Mouse (Mus musculus) neural tube, embryonic 12.5 days (tissue): ENCODE data around the gene Actg2. TPM values are rescaled to one million over a fixed set of nuclear protein-coding genes. Genes with fewer than 3 reads are reported as not detected.

Experiments used
- ATAC-seq: fragments of 200-750 bp; cut with Nextera tagmentation; 2 replicates; pipeline ENCODE4 v1.8.0; 2017; ENCODE audit warnings: low read depth, mild to moderate bottlenecking, moderate TSS enrichment, moderate library complexity; ENCODE audit not compliant: low FRiP score
- H3K27ac ChIP-seq: fragments of 300-500 bp; sonication (generic); 2 replicates; pipeline ENCODE4 v1.5.1; 2016
- H3K27me3 ChIP-seq: fragments of 300-500 bp; sonication (generic); replicated peaks from 2 replicates; pipeline ENCODE4 v1.6.1; 2016; ENCODE audit warnings: mild to moderate bottlenecking
- H3K36me3 ChIP-seq: fragments of 300-500 bp; sonication (generic); 2 replicates; pipeline ENCODE4 v1.6.1; 2016; ENCODE audit warnings: mild to moderate bottlenecking
- H3K4me1 ChIP-seq: fragments of 300-500 bp; sonication (generic); 2 replicates; pipeline ENCODE4 v1.6.1; 2016
- H3K4me2 ChIP-seq: fragments of 300-500 bp; sonication (generic); replicated peaks from 2 replicates; pipeline ENCODE4 v1.6.1; 2016; ENCODE audit warnings: mild to moderate bottlenecking
- H3K4me3 ChIP-seq: fragments of 300-500 bp; sonication (generic); 2 replicates; pipeline ENCODE4 v1.5.1; 2016
- H3K9ac ChIP-seq: fragments of 300-500 bp; sonication (generic); 2 replicates; pipeline ENCODE4 v1.6.1; 2016; ENCODE audit warnings: mild to moderate bottlenecking
- H3K9me3 ChIP-seq: fragments of 300-500 bp; sonication (generic); 2 replicates; pipeline ENCODE4 v1.6.1; 2016; ENCODE audit warnings: mild to moderate bottlenecking
- WGBS: fragments of 180-500 bp; shearing (Covaris S2); methylation state at CpG from one replicate; pipeline ENCODE4 v1.1.7; 2016; 5-methylcytosine and 5-hydroxymethylcytosine counted together
- polyA plus RNA-seq: library from polyadenylated mRNA; unstranded; fragments of >200 nt; fragmentation: Nextera tagmentation; extraction: Ambion mirVana; gene quantifications from 2 replicates; pipeline ENCODE4 v1.2.1, GENCODE M21; 2016

The Actg2 gene
- polyA plus RNA-seq, 1 experiment from 2014 or later: 1.3 TPM

- no peak for ATAC-seq
- H3K9ac ChIP-seq: no peak overlapping the region
- H3K4me2 ChIP-seq: no peak overlapping the region
- H3K4me3 ChIP-seq: no peak overlapping the region
- H3K9me3 ChIP-seq: no peaks in the 10 kb centered on the region
- WGBS: 30% methylated on average over 5 of the region's 5 CpGs
- no peak overlapping the region for H3K27ac ChIP-seq
- no peaks in the 10 kb centered on the region for H3K4me1 ChIP-seq
- peaks cover 46% of the 10 kb centered on the region for H3K36me3 ChIP-seq
- no peaks in the 10 kb centered on the region for H3K27me3 ChIP-seq
Observed at GRCm38 (mm10) chr6:83548346-83548745, 12.3 kb upstream of the Actg2 start.

- 84% methylated on average over 3 of the region's 3 CpGs for WGBS
- H3K4me2 ChIP-seq: no peak overlapping the region
- no peaks in the 10 kb centered on the region for H3K4me1 ChIP-seq
- H3K27ac ChIP-seq: no peak overlapping the region
- no peak overlapping the region for H3K9ac ChIP-seq
- ATAC-seq: no peak
- H3K4me3 ChIP-seq: no peak overlapping the region
- no peaks in the 10 kb centered on the region for H3K27me3 ChIP-seq
- H3K9me3 ChIP-seq: no peaks in the 10 kb centered on the region
- H3K36me3 ChIP-seq: peaks cover 34% of the 10 kb centered on the region
Observed at GRCm38 (mm10) chr6:83545778-83546177, 9.7 kb upstream of the Actg2 start.

- no peak overlapping the region for H3K4me3 ChIP-seq
- no peaks in the 10 kb centered on the region for H3K4me1 ChIP-seq
- H3K9me3 ChIP-seq: no peaks in the 10 kb centered on the region
- ATAC-seq: no peak
- H3K27me3 ChIP-seq: no peaks in the 10 kb centered on the region
- peaks cover 26% of the 10 kb centered on the region for H3K36me3 ChIP-seq
- WGBS: 79% methylated on average over 11 of the region's 11 CpGs
- no peak overlapping the region for H3K9ac ChIP-seq
- no peak overlapping the region for H3K27ac ChIP-seq
- no peak overlapping the region for H3K4me2 ChIP-seq
Observed at GRCm38 (mm10) chr6:83541756-83542456, 5.8 kb upstream of the Actg2 start.

GRCm38 (mm10) chr6:83540017-83540416, 4.0 kb upstream of the Actg2 start:
- Histone ChIP-seq H3K27me3 (no peaks in the 10 kb centered on the region), H3K36me3 (peaks cover 7% of the 10 kb centered on the region), H3K4me3 (no peak overlapping the region), H3K4me1 (no peaks in the 10 kb centered on the region), H3K9me3 (no peaks in the 10 kb centered on the region), H3K4me2 (no peak overlapping the region), H3K27ac (no peak overlapping the region), H3K9ac (no peak overlapping the region)
- WGBS: 53% methylated on average over 4 of the region's 4 CpGs
- no peak for ATAC-seq

DNA sequence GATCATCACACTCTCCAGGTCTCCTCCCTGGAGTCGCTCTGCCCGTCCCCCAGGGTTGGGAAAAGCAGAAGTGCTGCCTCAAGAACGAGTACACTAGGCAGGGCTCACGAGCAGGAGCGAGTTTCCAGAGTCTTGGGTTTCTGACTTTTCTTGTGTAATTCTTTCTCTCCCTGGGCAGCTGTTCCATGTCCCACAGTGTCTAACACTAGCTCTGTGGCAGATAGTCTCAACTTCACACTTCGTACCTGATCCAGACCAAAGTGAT, 662 bp upstream of the Actg2 start:
- no peak for ATAC-seq

GRCm38 (mm10) chr6:83532608-83533007, 3.5 kb downstream of the Actg2 start:
- no peaks in the 10 kb centered on the region for H3K27me3 ChIP-seq
- ATAC-seq: no peak
- H3K9ac ChIP-seq: no peak overlapping the region
- no peaks in the 10 kb centered on the region for H3K36me3 ChIP-seq
- no peak overlapping the region for H3K4me2 ChIP-seq
- H3K27ac ChIP-seq: no peak overlapping the region
- no peak overlapping the region for H3K4me3 ChIP-seq
- 83% methylated on average over 2 of the region's 2 CpGs for WGBS
- H3K4me1 ChIP-seq: no peaks in the 10 kb centered on the region
- no peaks in the 10 kb centered on the region for H3K9me3 ChIP-seq

More for the DNA sequence above, 662 bp upstream of the Actg2 start:
- 51% methylated on average over 6 of the region's 6 CpGs for WGBS
- Histone ChIP-seq H3K27me3 (no peaks in the 10 kb centered on the region), H3K4me1 (no peaks in the 10 kb centered on the region), H3K9me3 (no peaks in the 10 kb centered on the region), H3K4me3 (no peak overlapping the region), H3K4me2 (no peak overlapping the region), H3K27ac (no peak overlapping the region), H3K9ac (no peak overlapping the region), H3K36me3 (no peaks in the 10 kb centered on the region)

GRCm38 (mm10) chr6:83523194-83523593, 12.9 kb downstream of the Actg2 start:
- H3K4me3 ChIP-seq: no peak overlapping the region
- no peak for ATAC-seq
- H3K4me1 ChIP-seq: no peaks in the 10 kb centered on the region
- H3K36me3 ChIP-seq: no peaks in the 10 kb centered on the region
- no peaks in the 10 kb centered on the region for H3K9me3 ChIP-seq
- 69% methylated on average over 6 of the region's 6 CpGs for WGBS
- H3K9ac ChIP-seq: no peak overlapping the region
- H3K27ac ChIP-seq: no peak overlapping the region
- H3K4me2 ChIP-seq: no peak overlapping the region
- H3K27me3 ChIP-seq: no peaks in the 10 kb centered on the region

GRCm38 (mm10) chr6:83521784-83522183, 14.3 kb downstream of the Actg2 start:
- ATAC-seq: no peak

DNA sequence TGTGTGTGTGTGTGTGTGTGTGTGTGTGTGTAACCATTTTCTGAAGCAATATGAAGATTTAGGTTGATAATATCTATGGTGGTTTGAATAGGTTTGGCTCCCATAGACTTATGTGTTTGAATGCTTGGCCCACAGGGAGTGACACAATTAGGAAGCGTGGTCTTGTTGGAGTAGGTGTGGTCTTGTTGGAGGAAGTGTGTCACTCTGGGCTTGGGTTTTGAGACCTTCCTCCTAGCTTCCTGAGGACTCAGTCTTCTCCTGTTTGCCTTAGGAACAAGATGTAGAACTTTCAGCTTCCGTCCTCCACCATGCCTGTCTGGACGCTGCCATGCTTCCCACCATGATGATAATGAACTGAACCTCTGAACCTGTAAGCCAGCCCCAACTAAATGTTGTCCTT, 17.4 kb downstream of the Actg2 start:
- no peaks in the 10 kb centered on the region for H3K4me1 ChIP-seq
- 94% methylated on average over 3 of the region's 3 CpGs for WGBS
- no peaks in the 10 kb centered on the region for H3K36me3 ChIP-seq
- H3K9me3 ChIP-seq: no peaks in the 10 kb centered on the region
- no peak overlapping the region for H3K4me3 ChIP-seq
- no peak for ATAC-seq
- no peaks in the 10 kb centered on the region for H3K27me3 ChIP-seq
- H3K9ac ChIP-seq: no peak overlapping the region
- H3K4me2 ChIP-seq: no peak overlapping the region
- H3K27ac ChIP-seq: no peak overlapping the region

More at GRCm38 (mm10) chr6:83521784-83522183, 14.3 kb downstream of the Actg2 start:
- Histone ChIP-seq H3K9me3 (no peaks in the 10 kb centered on the region), H3K27ac (no peak overlapping the region), H3K4me3 (no peak overlapping the region), H3K9ac (no peak overlapping the region), H3K4me2 (no peak overlapping the region), H3K36me3 (no peaks in the 10 kb centered on the region), H3K4me1 (no peaks in the 10 kb centered on the region), H3K27me3 (no peaks in the 10 kb centered on the region)
- 74% methylated on average over 6 of the region's 6 CpGs for WGBS

DNA sequence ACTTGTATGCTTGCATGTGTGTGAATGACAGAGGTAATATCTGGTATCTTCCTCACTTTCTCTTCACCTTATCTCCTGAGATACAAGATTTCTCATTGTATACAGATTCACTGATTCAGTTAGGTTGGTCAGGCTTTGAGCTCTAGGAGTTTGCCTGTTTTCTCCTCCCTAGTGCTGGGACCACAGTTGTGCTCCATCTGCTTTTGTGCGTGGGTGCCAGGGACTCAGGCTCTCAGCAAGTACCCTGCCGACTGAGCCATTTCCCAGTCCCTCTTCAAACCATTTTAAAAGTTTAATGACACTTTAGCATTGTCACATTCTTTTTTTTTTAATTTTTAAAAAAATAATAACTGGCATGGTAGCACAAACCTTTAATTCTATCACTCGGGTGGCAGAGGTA, 20.9 kb downstream of the Actg2 start:
- Histone ChIP-seq H3K9me3 (no peaks in the 10 kb centered on the region), H3K4me1 (no peaks in the 10 kb centered on the region), H3K27me3 (no peaks in the 10 kb centered on the region), H3K27ac (no peak overlapping the region), H3K36me3 (no peaks in the 10 kb centered on the region), H3K9ac (no peak overlapping the region), H3K4me3 (no peak overlapping the region), H3K4me2 (no peak overlapping the region)
- no peak for ATAC-seq
- 68% methylated on average over 3 of the region's 3 CpGs for WGBS

DNA sequence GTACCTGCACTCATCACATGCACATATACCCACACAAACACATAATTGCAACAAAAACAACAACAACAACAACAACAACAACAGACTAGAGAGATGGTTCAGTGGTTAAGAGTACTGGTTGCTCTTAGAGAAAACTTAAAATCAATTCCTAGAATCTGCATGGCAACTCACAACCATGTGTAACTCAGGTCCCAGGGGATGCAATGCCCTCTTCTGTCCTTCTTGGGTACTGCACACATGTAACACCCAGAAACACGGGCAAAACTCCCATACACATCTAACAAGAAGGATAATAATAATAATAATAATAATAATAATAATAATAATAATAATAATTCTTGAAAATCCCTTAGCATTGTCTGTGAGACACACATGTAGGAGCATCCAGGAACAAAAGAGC, 23.6 kb downstream of the Actg2 start:
- H3K27me3 ChIP-seq: no peaks in the 10 kb centered on the region
- H3K27ac ChIP-seq: no peak overlapping the region
- 0 out of 2 replicates have a peak, but pooled peaks cover under 1% of the 10 kb centered on the region for H3K4me1 ChIP-seq
- no peaks in the 10 kb centered on the region for H3K36me3 ChIP-seq
- WGBS: 17% methylated on average over 1 of the region's 1 CpGs
- no peak overlapping the region for H3K9ac ChIP-seq
- no peak overlapping the region for H3K4me3 ChIP-seq
- no peak for ATAC-seq
- no peaks in the 10 kb centered on the region for H3K9me3 ChIP-seq
- no peak overlapping the region for H3K4me2 ChIP-seq

- 73% methylated on average over 2 of the region's 2 CpGs for WGBS
- no peak for ATAC-seq
- H3K4me3 ChIP-seq: no peak overlapping the region
- no peaks in the 10 kb centered on the region for H3K36me3 ChIP-seq
- H3K4me2 ChIP-seq: no peak overlapping the region
- no peak overlapping the region for H3K27ac ChIP-seq
- H3K27me3 ChIP-seq: no peaks in the 10 kb centered on the region
- H3K9ac ChIP-seq: no peak overlapping the region
- no peaks in the 10 kb centered on the region for H3K9me3 ChIP-seq
- peaks cover 10% of the 10 kb centered on the region for H3K4me1 ChIP-seq
Observed at GRCm38 (mm10) chr6:83510210-83510609, 25.9 kb downstream of the Actg2 start.

DNA sequence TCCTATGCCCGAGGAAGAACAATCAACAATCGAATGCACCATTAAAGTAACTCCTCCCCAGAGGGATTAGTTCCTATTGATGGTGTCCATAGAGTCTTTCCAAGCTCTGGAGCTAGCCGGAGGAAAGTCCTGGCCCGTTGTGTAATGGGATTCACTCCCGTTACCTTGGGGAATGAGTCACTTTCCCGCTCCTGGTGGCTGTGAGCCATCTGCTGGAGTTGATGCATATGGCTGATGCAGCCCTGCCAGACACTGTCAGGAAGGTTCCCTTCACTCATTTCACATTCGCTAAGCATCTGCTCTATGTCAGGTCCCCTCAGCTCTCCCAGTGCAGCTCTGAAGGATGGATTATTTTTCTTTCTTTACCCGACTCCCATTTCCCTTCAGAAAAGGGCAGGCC, 26.6 kb downstream of the Actg2 start:
- Histone ChIP-seq H3K36me3 (no peaks in the 10 kb centered on the region), H3K9ac (no peak overlapping the region)
- 51% methylated on average over 8 of the region's 8 CpGs for WGBS

More for the DNA sequence above, 26.6 kb downstream of the Actg2 start:
- no peak overlapping the region for H3K27ac ChIP-seq
- no peak overlapping the region for H3K4me3 ChIP-seq
- no peak overlapping the region for H3K4me2 ChIP-seq
- peaks cover 10% of the 10 kb centered on the region for H3K4me1 ChIP-seq
- H3K9me3 ChIP-seq: no peaks in the 10 kb centered on the region
- no peak for ATAC-seq
- no peaks in the 10 kb centered on the region for H3K27me3 ChIP-seq
